ENCODE assay signal across 8 mouse cellular contexts in genomic region chr3:51417966-51418365, GRCm38 (mm10). TPM values are rescaled to one million over a fixed set of nuclear protein-coding genes. Genes with fewer than 3 reads are reported as not detected.
DNase-seq lines count a peak whose midpoint lies in the region; ATAC-seq and TF ChIP-seq lines count a peak whose summit lies in the region.
"Had no signal": no experiment of that assay in that cellular context is flagged by ENCODE, and none has a peak within 500 bp of the region (broad histone marks: within the 10 kb centered on the region; RNA-seq: fewer than 3 reads in every experiment).

No protein-coding gene starts in this region.

- no peaks in the 10 kb centered on the region for H3K9me3 ChIP-seq in kidney, embryonic 16.5 days (ENCODE audit: low read length)
- H3K9me3 ChIP-seq in embryonic facial prominence, embryonic 15.5 days (replicated peaks) = no peaks in the 10 kb centered on the region
- H3K9me3 ChIP-seq in intestine, embryonic 15.5 days = no peaks in the 10 kb centered on the region

- no peak for DNase-seq in kidney, postnatal 14 days
- no peak for DNase-seq in thymus, adult 18-20 months
- DNase-seq: cerebellum, postnatal 14 days had no signal

- H3K4me2 ChIP-seq in kidney, embryonic 16.5 days (replicated peaks; ENCODE audit: low read depth, low read length) = peak overlapping the region; percentile 31; the same call in 1 of the 2 replicates
- H3K4me2 ChIP-seq in embryonic facial prominence, embryonic 15.5 days (replicated peaks) = peak overlapping the region; percentile 55; the same call in 1 of the 2 replicates
- H3K4me2 ChIP-seq in intestine, embryonic 15.5 days (replicated peaks) = peak overlapping the region; percentile 62
- peak overlapping the region; percentile 67 for H3K4me2 ChIP-seq in myocyte (ENCODE audit: low read depth)

- 0 out of 2 replicates have a peak overlapping the region, but pooled peaks have one; percentile 3 for H3K4me3 ChIP-seq in kidney, embryonic 16.5 days (ENCODE audit: low read length)
- peak overlapping the region; percentile 98; the same call in 1 of the 2 replicates for H3K4me3 ChIP-seq in embryonic facial prominence, embryonic 15.5 days (replicated peaks)
- no peak overlapping the region for H3K4me3 ChIP-seq in intestine, embryonic 15.5 days (replicated peaks)
- H3K4me3 ChIP-seq in myocyte = peak overlapping the region; percentile 79

- ATAC-seq in kidney, embryonic 16.5 days (ENCODE audit: low FRiP score, low TSS enrichment) = no peak
- ATAC-seq in embryonic facial prominence, embryonic 15.5 days (ENCODE audit: insufficient number of reproducible peaks, low FRiP score, low TSS enrichment, low read depth) = no peak
- no peak for ATAC-seq in intestine, embryonic 15.5 days
- no peak for ATAC-seq in activated CD4-positive, CD25-positive, alpha-beta regulatory T cell, adult 4 months

- no peak overlapping the region for H3ac ChIP-seq in myocyte (ENCODE audit: control insufficient read depth, insufficient read length)

- H3K27ac ChIP-seq in kidney, embryonic 16.5 days (ENCODE audit: low read length) = no peak overlapping the region
- no peak overlapping the region for H3K27ac ChIP-seq in embryonic facial prominence, embryonic 15.5 days (replicated peaks)
- H3K27ac ChIP-seq in intestine, embryonic 15.5 days = no peak overlapping the region

- WGBS in kidney, embryonic 16.5 days = 64% methylated on average over 2 of the region's 2 CpGs
- 61% methylated on average over 2 of the region's 2 CpGs for WGBS in embryonic facial prominence, embryonic 15.5 days
- 57% methylated on average over 2 of the region's 2 CpGs for WGBS in intestine, embryonic 15.5 days

- TF ChIP-seq POLR2A in myocyte (IDR thresholded peaks at IDR 0.05; ENCODE audit: insufficient read length, low read depth) = no peak

- H3K9ac ChIP-seq in kidney, embryonic 16.5 days (replicated peaks; ENCODE audit: low read length) = no peak overlapping the region
- H3K9ac ChIP-seq in embryonic facial prominence, embryonic 15.5 days = no peak overlapping the region
- no peak overlapping the region for H3K9ac ChIP-seq in intestine, embryonic 15.5 days

- peaks cover 64% of the 10 kb centered on the region for H3K79me2 ChIP-seq in myocyte (ENCODE audit: control insufficient read depth, insufficient read depth)

- H3K36me3 ChIP-seq in kidney, embryonic 16.5 days (ENCODE audit: insufficient read depth, low read length) = no peaks in the 10 kb centered on the region
- no peaks in the 10 kb centered on the region for H3K36me3 ChIP-seq in embryonic facial prominence, embryonic 15.5 days
- no peaks in the 10 kb centered on the region for H3K36me3 ChIP-seq in intestine, embryonic 15.5 days
- no peaks in the 10 kb centered on the region for H3K36me3 ChIP-seq in myocyte (ENCODE audit: control insufficient read depth, insufficient read depth)

- no peaks in the 10 kb centered on the region for H3K27me3 ChIP-seq in kidney, embryonic 16.5 days (ENCODE audit: insufficient read depth, low read length)
- H3K27me3 ChIP-seq in embryonic facial prominence, embryonic 15.5 days = no peaks in the 10 kb centered on the region
- no peaks in the 10 kb centered on the region for H3K27me3 ChIP-seq in intestine, embryonic 15.5 days (replicated peaks)
- no peaks in the 10 kb centered on the region for H3K27me3 ChIP-seq in myocyte (ENCODE audit: control insufficient read depth, insufficient read depth, insufficient read length)

- peaks cover 36% of the 10 kb centered on the region for H3K4me1 ChIP-seq in kidney, embryonic 16.5 days (ENCODE audit: insufficient read depth, low read length)
- peaks cover 16% of the 10 kb centered on the region for H3K4me1 ChIP-seq in embryonic facial prominence, embryonic 15.5 days
- peaks cover 3% of the 10 kb centered on the region; the same call in 1 of the 2 replicates for H3K4me1 ChIP-seq in intestine, embryonic 15.5 days (replicated peaks)

TF ChIP-seq in myocyte, 11 proteins besides CTCF, POLR2A, EP300 and RAD21:
- TF ChIP-seq CEBPB (IDR thresholded peaks at IDR 0.05; ENCODE audit: insufficient read depth, poor library complexity, severe bottlenecking) (no peak), MYOD1 (IDR thresholded peaks at IDR 0.05; ENCODE audit: control insufficient read depth in 1 of 3, insufficient read length in 2 of 3, low read depth in 2 of 3) (no peak), REST (IDR thresholded peaks at IDR 0.05; ENCODE audit: insufficient read depth, insufficient read length) (no peak), TCF3 (IDR thresholded peaks at IDR 0.05; ENCODE audit: insufficient read length, low read depth) (no peak), MYOG (IDR thresholded peaks at IDR 0.05; ENCODE audit: control insufficient read depth in 1 of 3, insufficient read depth in 1 of 3, insufficient read length in 2 of 3, low read depth in 2 of 3) (no peak), MAX (IDR thresholded peaks at IDR 0.05; ENCODE audit: low read depth) (no peak), TCF12 (IDR thresholded peaks at IDR 0.05; ENCODE audit: insufficient read depth, poor library complexity, severe bottlenecking) (no peak), E2F4 (IDR thresholded peaks at IDR 0.05; ENCODE audit: insufficient read depth) (no peak), SRF (IDR thresholded peaks at IDR 0.05; ENCODE audit: control insufficient read depth, insufficient read length, low read depth) (no peak), POLR2AphosphoS2 (IDR thresholded peaks at IDR 0.05; ENCODE audit: insufficient read length, low read depth) (no peak), USF1 (IDR thresholded peaks at IDR 0.05; ENCODE audit: low read depth) (no peak)

RNA-seq across cellular contexts. Expression of gene Naa15, which starts 3.0 kb away (rescaled TPM):
- 37.7 and 40.9 TPM in 2 replicates for polyA plus RNA-seq in kidney, embryonic 16.5 days (2015; fragmentation: Nextera tagmentation; extraction: Ambion mirVana)
- polyA plus RNA-seq in embryonic facial prominence, embryonic 15.5 days (2015; fragmentation: Nextera tagmentation; extraction: Ambion mirVana) = 40.6 and 41.4 TPM in 2 replicates
- 45.7 and 51.6 TPM in 2 replicates for polyA plus RNA-seq in intestine, embryonic 15.5 days (2015; fragmentation: Nextera tagmentation; extraction: Ambion mirVana)
- 8.4 TPM for polyA plus RNA-seq in myocyte (2012; fragmentation: generic; extraction: Trizol)
- 10 to 100 TPM; 19.8 to 36.4 TPM for polyA plus RNA-seq in activated CD4-positive, CD25-positive, alpha-beta regulatory T cell, adult 4 months (2017; shearing (Covaris generic))

RNA-seq across cellular contexts. Expression of gene Ndufc1, which starts 9.2 kb away (rescaled TPM):
- 672 and 707 TPM in 2 replicates for polyA plus RNA-seq in kidney, embryonic 16.5 days (2015; fragmentation: Nextera tagmentation; extraction: Ambion mirVana)
- 613 and 635 TPM in 2 replicates for polyA plus RNA-seq in embryonic facial prominence, embryonic 15.5 days (2015; fragmentation: Nextera tagmentation; extraction: Ambion mirVana)
- 798 and 916 TPM in 2 replicates for polyA plus RNA-seq in intestine, embryonic 15.5 days (2015; fragmentation: Nextera tagmentation; extraction: Ambion mirVana)
- 584 TPM for polyA plus RNA-seq in myocyte (2012; fragmentation: generic; extraction: Trizol)
- polyA plus RNA-seq in activated CD4-positive, CD25-positive, alpha-beta regulatory T cell, adult 4 months (2017; shearing (Covaris generic)) = 100 to 1,000 TPM; 213 to 287 TPM

RNA-seq across cellular contexts. Expression of gene Mgarp, which starts 21.4 kb away (rescaled TPM):
- polyA plus RNA-seq in kidney, embryonic 16.5 days (2015; fragmentation: Nextera tagmentation; extraction: Ambion mirVana) = 7.3 and 10.5 TPM in 2 replicates
- 4.8 and 5.7 TPM in 2 replicates for polyA plus RNA-seq in embryonic facial prominence, embryonic 15.5 days (2015; fragmentation: Nextera tagmentation; extraction: Ambion mirVana)
- polyA plus RNA-seq in intestine, embryonic 15.5 days (2015; fragmentation: Nextera tagmentation; extraction: Ambion mirVana) = 4.0 and 7.5 TPM in 2 replicates
- polyA plus RNA-seq in myocyte (2012; fragmentation: generic; extraction: Trizol) = 0.88 TPM
- 1 to 10 TPM; 1.5 to 6.0 TPM for polyA plus RNA-seq in activated CD4-positive, CD25-positive, alpha-beta regulatory T cell, adult 4 months (2017; shearing (Covaris generic))
